Mouse (Mus musculus) c-Kit-positive CD71-positive TER-119-negative erythroid progenitor cells, embryonic 14.5 days (primary cell): Measurements from ENCODE around the gene DXBay18.
"Not testable (repeated sequence)": the region's sequence is repeated elsewhere in the genome, so short reads cannot be mapped to it uniquely, and the experiment has no call there.

Experiments used
- DNase-seq: peaks from one replicate; pipeline ENCODE4 v3.0.0-alpha.2; 2013; ENCODE audit warnings: low read depth

Gene DXBay18

DNA sequence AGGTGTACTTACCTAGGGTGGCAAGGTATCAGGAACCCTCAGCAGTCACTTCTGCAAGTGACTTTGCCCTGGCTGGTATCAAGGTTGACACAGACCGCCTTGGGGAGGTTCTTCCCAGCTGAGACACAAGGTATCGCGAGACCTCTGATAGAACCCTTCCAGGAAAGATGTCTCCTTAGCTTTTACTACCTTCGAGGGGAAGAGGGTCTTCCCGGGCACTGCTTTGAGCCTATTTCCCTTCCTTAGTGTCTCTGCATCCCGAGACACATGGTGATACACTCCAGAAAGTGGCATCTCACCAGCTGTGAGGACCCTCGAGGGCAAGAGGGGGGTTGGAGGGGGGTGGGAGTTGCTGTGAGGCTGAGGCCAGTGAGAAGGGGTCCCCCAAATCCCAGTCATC lies at the start of gene DXBay18:
DXBay18 (minus strand) TSS at position 101 of the 400 bp plus-strand sequence.
- not testable (repeated sequence) for DNase-seq

DNA sequence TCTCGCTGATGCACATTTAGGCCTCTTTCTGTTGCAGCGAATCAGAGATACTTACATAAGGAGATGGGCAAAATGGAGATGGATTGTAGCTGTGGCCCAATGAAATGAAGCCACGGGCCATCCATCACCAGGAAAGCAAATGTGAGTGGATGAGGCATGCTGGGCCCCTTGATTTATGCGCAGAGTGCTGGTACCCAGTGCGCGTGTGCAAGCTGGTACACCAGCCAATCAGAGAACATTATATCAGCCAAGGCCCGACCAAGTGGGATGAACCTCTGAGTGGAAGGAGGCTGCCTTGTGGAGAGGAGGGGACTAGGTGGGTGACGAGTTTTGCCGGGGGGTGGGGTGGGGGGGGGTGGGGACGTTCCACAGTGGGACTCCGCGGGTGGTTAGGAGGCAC lies 42.7 kb upstream of the DXBay18 start, which contains the start of gene Xlr3b:
Xlr3b (plus strand) TSS at position 274 of the 400 bp plus-strand sequence.
- DNase-seq, result not testable (repeated sequence)

DNA sequence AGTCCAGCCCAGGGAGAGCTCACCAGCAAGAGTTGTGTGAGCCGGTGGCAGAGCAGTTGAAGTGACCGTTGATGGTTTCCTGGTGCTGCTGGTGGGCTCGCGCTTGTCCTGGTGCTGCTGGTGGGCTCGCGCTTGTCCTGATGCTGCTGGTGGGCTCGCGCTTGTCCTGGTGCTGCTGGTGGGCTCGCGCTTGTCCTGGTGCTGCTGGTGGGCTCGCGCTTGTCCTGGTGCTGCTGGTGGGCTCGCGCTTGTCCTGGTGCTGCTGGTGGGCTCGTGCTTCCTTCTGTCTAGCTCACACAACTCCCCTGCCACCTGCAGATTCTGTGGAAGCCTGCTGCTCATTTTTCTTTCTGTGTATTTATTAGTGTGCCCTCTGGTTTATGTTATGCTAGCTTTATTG lies 27.6 kb upstream of the DXBay18 start, which contains the start of gene Spin2d:
Spin2d (minus strand) TSS at position 101 of the 400 bp plus-strand sequence.
- not testable (repeated sequence) for DNase-seq

DNA sequence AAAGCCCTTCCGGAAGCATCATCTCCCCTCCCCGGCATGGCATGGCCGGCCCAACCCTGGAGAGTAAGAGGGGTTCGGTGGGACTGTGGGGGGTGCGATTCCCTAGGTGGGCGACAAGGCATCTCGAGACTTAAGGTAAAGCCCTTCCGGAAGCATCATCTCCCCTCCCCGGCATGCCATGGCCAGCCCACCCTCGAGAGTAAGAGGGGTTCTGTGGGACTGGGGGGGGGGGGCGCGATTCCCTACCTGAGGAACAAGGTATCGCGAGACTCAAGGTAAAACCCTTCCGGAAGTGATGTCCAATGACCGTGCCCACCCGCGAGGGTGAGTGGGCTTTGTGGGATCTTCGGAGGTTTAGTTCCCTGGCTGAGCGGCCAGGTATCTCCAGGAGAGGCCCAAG lies 754 bp downstream of the DXBay18 start, which contains the start of gene Xlr5b:
Xlr5b (plus strand) TSS at position 301 of the 400 bp plus-strand sequence.
- not testable (repeated sequence) for DNase-seq

DNA sequence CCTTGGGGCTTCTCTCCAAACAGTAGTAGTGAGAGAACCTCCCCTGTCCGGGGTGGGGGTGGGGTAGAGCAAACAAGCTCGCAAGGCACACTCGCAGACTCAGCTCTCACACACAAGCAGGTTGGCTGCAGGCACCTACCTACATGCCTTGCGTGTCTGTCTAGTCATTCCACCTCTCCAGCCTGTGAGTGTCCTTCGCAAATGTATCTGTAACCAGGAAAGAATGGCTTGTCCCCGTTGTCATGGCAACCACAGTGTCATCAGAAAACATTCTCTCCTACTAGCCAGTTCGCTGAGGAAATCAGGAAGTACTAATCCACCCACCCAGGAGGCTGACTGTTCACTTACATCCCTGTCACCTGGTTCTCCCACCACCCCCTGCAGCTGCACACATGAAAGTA lies 6.0 kb downstream of the DXBay18 start:
- DNase-seq, result not testable (repeated sequence)

DNA sequence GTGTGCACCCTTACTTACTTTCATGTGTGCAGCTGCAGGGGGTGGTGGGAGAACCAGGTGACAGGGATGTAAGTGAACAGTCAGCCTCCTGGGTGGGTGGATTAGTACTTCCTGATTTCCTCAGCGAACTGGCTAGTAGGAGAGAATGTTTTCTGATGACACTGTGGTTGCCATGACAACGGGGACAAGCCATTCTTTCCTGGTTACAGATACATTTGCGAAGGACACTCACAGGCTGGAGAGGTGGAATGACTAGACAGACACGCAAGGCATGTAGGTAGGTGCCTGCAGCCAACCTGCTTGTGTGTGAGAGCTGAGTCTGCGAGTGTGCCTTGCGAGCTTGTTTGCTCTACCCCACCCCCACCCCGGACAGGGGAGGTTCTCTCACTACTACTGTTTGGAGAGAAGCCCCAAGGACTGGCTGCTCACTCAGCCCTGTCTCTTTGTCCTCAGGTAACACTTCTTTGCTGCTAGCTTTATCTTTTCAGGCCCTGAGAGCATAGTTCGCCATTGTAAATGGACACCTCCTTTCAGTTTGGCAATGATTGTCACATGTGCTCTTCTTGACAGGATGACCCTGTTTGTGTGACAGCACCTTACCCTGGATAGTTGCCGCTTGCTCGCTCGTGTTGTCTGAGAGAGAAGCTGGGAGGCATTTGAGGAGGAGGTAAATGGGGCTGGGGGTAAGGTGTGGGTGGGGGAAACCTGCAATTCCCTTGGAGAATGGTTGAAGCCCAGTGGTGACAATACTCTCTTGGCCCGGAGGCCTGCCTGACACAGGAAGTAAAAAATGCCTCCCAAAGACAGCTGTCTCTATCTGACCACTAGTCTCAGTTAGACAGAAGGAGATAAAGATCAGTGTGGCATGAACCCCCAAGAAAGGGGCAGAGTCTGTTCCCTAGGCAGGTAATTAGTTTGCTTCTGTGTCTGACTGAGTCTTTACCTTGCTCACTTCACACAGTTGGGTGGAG lies 26.1 kb downstream of the DXBay18 start:
- not testable (repeated sequence) for DNase-seq

DNA sequence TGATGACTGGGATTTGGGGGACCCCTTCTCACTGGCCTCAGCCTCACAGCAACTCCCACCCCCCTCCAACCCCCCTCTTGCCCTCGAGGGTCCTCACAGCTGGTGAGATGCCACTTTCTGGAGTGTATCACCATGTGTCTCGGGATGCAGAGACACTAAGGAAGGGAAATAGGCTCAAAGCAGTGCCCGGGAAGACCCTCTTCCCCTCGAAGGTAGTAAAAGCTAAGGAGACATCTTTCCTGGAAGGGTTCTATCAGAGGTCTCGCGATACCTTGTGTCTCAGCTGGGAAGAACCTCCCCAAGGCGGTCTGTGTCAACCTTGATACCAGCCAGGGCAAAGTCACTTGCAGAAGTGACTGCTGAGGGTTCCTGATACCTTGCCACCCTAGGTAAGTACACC lies 32.5 kb downstream of the DXBay18 start, which contains the start of gene Gm14685:
Gm14685 (plus strand) TSS at position 301 of the 400 bp plus-strand sequence.
- not testable (repeated sequence) for DNase-seq

DNA sequence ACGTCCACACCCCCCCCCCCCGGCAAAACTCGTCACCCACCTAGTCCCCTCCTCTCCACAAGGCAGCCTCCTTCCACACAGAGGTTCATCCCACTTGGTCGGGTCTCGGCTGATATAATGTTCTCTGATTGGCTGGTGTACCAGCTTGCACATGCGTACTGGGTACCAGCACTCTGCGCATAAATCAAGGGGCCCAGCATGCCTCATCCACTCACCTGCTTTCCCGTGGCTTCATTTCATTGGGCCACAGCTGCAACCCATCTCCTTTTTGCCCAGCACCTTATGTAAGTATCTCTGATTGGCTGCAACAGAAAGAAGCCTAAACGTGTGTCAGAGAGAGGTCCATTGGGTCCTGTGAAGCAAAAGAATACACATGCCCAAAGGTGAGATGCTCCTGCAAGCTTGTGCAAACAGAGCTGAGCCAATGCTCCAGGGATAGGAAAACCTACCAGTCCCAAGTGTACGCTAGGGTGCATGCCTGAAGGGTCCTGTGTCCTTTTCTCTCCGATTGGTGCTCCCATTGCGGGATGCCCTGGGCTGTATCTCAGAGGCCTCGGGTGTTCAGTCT lies 52.2 kb downstream of the DXBay18 start, which contains the start of gene Xlr3a:
Xlr3a (minus strand) TSS at position 155 of the 568 bp plus-strand sequence.
- DNase-seq, result not testable (repeated sequence)
